Mouse (Mus musculus) activated CD4-positive, CD25-positive, alpha-beta regulatory T cell, adult 4 months (primary cell): Measurements from ENCODE around the gene Ergic1. TPM values are rescaled to one million over a fixed set of nuclear protein-coding genes. Genes with fewer than 3 reads are reported as not detected.

Experiments
- ATAC-seq: one replicate; pipeline ENCODE4 v1.8.0; 2017
- polyA plus RNA-seq, 2 experiments: library from polyadenylated mRNA; unstranded; fragments of 100-300 nt; shearing (Covaris generic); gene quantifications; one replicate each; pipeline ENCODE4 v1.2.1; 2017

The Ergic1 gene
- polyA plus RNA-seq, 2 experiments from 2014 or later: 39.5 to 45.7 TPM

- ATAC-seq: no peak
Observed at GRCm38 (mm10) chr17:26575786-26576690, 14.7 kb downstream of the Ergic1 start.

GRCm38 (mm10) chr17:26576833-26577232, 15.5 kb downstream of the Ergic1 start:
- ATAC-seq: no peak

- ATAC-seq: no peak
Observed at GRCm38 (mm10) chr17:26577309-26577708, 16.0 kb downstream of the Ergic1 start.

DNA sequence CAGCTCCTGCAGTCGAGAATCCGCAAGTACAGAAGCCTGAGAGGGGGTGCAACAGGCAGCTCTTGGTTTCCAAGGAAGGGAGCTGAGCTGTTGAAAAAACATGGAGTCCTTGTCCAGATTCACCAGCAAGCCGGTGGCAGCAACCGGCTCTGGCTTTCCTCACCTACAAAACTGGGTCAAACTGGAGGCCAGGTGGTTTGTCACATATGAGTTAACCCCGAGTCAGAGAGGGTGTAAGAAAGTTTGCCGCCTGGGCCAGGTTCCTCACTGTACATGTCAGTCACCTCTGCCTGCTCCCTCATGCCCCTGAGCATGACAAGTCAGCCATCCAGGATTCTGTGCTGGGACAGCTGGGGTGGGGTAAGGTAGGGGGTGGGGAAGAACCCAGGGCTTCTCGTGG, 16.9 kb downstream of the Ergic1 start:
- ATAC-seq: no peak

DNA sequence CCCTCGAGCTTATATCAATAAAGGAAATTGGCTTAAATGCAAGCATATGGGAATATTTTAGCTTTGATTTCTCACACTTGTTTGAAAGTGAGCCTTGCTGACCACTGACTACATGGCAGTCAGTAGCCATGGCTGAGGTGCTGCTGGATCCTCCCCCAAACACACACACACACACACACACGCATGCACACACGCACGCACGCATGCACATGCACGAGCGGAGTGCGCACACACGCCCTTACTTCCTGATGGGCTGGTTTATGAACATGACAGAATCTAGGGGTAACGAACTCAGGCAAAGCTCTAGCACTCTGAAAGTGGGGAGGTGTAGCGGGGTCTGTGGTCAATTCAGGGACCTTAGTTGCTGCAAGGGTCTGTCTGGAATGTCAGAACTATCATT, 17.5 kb downstream of the Ergic1 start:
- ATAC-seq: no peak

- no peak for ATAC-seq
Observed at GRCm38 (mm10) chr17:26579396-26579795, 18.1 kb downstream of the Ergic1 start.

GRCm38 (mm10) chr17:26580873-26581401, 19.6 kb downstream of the Ergic1 start:
- no peak for ATAC-seq

- ATAC-seq: no peak
Observed at GRCm38 (mm10) chr17:26582297-26582696, 21.0 kb downstream of the Ergic1 start.

DNA sequence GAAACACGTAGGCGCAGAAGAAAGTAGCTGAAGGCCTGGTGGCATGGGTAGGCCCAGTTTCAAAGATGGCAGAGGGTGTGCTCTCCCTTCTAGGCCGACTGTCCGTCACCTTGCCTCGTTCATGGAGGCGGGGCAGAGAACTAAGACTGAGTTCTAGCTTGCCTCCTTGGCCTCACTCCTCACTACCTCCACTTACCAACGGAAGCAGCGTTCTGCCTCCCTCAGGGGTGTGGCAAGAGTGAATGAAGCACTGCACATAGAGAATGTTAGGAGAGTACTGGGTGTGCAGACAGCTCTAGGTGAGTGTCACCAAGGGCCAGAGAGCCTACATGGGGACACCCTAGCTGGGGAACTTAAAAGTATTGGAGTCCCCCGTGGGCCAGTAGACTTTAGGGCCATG, 21.8 kb downstream of the Ergic1 start:
- ATAC-seq: no peak

DNA sequence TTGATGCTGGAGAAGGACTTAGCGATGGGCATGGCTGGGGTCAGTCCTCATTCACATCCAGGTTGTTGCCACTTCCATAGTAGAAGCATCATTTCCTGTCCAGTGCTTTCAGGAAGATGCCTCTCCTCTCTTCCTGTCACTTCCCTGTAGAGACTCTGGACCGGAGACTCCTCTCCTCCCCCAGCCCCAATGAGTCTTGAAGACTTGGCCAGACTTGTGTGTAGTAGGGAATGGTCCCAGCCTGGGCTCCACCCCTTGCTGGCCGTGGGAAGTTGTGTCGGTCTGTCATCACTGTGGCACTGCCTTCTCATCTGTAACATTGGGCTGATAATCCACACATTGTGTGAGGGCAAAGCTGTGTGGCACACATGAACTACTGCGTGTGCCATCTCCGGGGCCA, 22.3 kb downstream of the Ergic1 start:
- no peak for ATAC-seq

GRCm38 (mm10) chr17:26584063-26584462, 22.8 kb downstream of the Ergic1 start:
- ATAC-seq: no peak

DNA sequence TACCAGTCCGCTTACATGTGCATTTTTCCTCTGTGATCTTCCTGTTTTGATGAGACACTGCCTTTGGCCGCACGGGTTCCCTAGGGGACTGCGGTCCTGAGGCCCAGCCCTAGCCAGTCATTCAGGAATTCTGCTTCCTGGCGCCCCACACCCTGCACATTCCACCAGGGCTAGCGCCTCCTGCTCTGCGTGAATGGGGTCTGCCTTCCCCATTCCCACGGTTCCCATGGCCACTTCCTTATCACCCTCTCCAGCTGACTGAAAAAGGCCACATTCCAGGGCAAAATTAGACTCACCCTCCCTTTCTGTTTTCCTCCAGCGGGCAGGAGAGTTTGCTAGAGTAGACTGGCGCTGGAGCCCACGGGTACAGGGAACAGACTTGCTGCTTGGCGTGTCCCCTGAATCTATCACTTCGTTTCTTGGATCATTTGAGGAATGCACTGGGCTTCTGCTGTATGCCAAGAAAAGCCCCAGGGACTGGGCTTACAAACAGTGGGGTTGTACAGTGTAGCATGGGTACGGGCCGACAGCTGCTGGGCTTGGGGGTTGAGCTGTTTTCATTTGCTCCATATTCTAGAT, 23.4 kb downstream of the Ergic1 start:
- no peak for ATAC-seq

DNA sequence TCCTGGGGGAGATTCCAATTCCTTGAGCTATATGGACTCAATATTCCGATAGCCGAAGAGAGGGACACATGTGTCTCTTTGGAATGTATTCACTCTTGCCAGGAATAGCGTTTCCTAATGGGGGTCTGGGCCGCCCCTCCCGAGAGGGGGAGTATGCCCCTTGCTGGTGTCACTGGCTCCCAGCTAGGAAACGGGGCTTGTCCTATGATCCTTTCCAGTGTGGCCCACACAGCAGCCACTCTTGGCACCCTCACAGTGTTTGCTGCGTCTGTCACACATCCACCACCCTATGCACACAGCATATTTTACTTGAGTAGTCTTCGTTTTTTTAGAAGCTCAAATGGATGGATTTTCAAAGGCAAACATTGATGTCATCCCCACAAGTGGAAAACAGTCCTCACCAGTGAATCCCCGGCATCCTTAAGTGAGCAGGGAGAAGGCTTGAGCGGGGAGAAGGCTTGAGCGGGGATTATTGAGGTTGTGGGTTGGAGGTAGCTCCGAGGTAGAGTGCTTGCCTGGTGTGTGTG, 26.7 kb downstream of the Ergic1 start:
- ATAC-seq: no peak

DNA sequence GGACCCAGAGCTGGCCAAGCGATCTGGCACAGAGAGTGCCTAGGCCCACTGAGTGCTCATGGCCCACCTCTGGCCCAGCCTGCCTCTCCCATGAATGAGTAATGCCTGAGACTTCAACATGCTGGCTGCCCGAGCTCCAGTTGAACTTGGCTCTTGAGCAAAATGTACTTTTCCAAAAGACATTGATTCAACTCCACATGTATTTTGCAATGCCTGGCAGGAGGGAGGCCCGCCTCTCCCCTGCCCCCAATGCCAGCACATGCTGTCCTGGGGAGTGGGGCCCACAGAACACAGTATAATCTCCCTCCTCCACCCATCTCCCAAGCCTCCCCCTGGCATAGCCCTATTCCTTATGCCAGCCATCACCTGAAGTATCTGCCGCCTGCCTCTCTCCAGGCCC, 31.2 kb downstream of the Ergic1 start:
- no peak for ATAC-seq

DNA sequence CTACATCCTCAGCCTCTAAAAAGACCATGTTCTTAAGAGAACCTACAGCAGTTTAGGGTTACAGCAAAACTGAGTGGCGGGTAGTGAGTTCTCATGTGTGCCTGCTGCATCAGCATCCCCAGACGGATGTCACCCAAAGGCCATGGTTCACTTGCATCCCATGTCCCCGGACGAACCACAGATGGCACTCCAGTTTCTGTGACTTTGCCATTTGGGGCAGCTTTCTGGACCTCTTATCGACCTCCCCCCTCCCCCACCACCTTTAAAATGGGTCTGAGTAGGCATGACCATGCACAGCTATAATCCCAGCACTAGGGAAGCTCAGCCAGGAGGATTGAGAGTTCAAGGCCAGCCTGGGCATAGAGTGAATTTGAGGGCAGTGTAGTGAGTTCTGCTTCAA, 31.9 kb downstream of the Ergic1 start:
- no peak for ATAC-seq

DNA sequence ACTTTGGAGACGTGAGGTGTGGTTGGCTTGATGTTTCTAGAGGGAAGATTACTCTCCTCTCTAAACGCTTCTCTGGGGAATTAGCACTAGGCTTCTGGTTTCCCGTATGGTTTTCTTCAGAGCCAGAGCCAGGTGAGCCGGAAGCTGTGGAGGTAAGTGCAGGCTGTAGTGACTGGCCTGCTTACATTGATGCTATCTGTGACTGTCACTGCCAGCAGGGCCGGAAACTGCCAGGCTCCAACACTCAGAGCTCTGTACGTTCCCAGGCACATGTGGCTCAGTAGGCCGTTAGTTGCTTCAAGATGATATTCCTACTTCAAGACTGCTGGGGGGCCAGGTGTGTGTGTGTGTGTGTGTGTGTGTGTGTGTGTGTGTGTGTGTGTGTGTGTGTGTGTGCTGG, 32.9 kb downstream of the Ergic1 start:
- peak; percentile 66 for ATAC-seq

GRCm38 (mm10) chr17:26594958-26595357, 33.7 kb downstream of the Ergic1 start:
- peak; percentile 45 for ATAC-seq

DNA sequence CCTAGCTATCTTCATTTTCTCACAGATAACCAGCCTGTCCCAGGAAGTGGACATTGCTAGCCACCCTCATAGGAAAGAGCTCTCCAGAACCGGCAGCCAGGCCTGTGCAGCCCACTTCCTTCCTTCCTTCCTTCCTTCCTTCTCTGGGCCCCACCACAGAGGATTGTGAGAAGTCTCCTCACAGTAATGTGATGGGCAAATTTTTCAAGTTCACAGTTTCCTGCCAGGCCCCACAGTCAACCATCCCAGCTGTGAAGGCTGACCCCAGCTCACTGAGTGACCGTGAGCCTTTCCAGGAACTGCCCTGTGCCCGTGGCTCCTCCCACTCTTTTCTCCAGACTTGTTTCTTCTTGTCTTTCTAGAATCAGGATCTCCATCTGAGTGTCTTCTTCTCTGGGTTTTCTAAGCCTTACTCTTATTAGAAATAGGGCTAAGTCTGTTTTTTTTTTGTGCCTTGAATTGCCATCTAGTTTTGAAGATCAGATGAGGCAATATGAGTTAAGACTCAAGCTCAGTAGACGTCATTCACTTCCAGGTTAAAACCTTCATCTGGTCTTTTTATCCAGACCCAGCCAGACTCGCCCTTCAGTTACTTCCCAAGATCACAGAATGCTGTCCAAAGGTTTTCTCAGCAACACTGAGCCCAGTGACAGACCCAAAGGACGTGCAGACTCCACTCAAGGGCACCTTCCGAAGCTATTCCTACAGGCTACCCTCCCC, 34.3 kb downstream of the Ergic1 start:
- ATAC-seq: peak; percentile 51

GRCm38 (mm10) chr17:26596168-26596658, 34.9 kb downstream of the Ergic1 start:
- ATAC-seq: no peak

DNA sequence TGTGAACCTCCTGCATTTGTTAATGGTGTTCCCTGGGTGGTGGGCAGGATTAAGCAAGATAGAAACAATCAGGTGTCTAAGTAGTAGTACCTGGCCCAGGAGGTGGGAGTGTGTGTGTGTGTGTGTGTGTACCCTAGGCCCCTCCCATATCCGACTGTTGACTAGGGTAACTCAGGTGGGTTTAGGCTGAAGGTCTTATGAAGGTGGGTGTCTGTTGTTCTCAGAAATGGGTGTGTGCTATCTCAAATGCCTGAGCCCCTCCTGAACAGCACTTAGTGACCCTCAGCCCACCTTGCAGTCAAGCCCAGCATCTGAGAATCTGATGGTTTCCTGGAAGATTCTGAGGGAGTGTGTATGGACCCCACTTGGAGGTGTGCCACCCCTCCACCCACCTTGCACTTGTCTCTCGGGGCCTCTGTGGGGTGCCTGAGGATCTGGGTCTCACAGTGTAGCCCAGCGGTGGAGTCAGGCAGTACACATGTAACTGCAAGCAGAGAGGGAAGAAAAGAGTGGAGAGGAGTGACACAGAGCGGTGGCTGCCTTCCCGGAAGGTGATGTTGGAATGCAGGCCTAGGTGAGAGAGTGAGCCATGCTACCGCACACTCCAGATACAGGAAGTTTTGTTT, 35.7 kb downstream of the Ergic1 start:
- no peak for ATAC-seq

DNA sequence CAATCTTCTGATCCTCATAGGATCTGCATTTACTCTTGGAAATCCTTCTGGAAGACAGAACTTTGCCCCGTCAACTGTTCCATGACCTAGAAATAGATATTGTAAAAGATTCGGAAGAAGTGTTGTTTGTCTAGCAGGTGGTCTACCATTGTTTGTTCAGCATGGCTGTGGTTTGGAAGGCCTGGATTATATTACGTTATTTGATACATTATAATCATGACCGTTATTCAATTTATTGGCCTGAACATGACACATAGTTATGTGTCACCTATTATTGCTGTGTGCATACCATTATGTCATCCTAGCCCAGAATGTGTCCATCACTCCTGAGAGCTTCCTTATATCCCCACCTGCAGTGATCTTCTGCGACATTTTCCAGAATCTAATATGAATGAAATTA, 37.6 kb downstream of the Ergic1 start:
- ATAC-seq: no peak

- no peak for ATAC-seq
Observed at GRCm38 (mm10) chr17:26600913-26601447, 39.7 kb downstream of the Ergic1 start.
